Mouse (Mus musculus): Measurements from ENCODE around the gene Ccl7. TPM values are rescaled to one million over a fixed set of nuclear protein-coding genes. Genes with fewer than 3 reads are reported as not detected.

Gene Ccl7
- polyA plus RNA-seq, 1 experiment from 2014 or later = 0.60 TPM

DNA sequence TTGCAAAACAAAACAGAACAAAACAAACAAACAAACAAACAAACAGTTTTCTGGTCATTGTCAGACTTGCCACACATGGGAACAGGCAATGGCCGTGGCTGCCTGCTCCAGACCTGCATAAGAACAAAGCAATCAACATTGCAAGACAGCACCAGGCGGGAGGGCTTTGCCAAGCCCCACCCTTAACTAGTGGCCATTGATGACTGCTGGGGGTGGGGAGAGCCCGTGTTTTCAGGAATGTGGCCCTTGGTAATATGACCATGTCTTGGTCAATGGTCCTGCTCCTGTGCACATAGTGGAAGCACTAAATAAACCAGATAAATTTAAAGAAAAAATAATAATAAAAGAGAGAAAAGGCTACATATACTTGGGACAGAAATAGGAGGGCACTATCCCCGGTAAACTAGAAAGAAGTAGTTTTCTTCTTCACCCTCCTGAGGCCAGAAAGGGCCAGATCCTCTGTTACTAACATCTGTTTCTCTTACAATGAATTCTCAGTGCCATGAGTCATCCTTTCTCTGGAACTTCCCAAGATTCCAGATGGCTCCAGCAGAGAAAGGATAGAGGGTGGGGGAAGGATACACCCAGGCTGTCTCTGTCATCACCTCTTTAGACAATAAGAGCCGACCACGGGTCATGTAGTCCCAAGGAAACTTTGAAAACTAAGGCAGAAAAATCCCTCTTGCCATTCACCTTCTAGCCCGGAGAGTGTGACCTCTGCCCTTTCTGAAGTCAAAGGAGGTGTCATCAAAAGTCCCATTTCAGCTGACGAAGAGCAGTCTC is 33.9 kb upstream of the Ccl7 start:
- 56% methylated on average over 8 of the region's 8 CpGs for WGBS
- Histone ChIP-seq H3K36me3 (ENCODE audit: control insufficient read depth, insufficient read depth, low read length) (no peaks in the 10 kb centered on the region), H3K4me1 (ENCODE audit: control insufficient read depth, insufficient read depth, low read length) (no peaks in the 10 kb centered on the region), H3K9ac (ENCODE audit: low read length) (no peak overlapping the region), H3K9me3 (ENCODE audit: control insufficient read depth, low read length) (no peaks in the 10 kb centered on the region), H3K27me3 (ENCODE audit: control insufficient read depth, insufficient read depth, low read length) (no peaks in the 10 kb centered on the region), H3K4me2 (ENCODE audit: low read depth) (no peak overlapping the region), H3K4me3 (ENCODE audit: low read depth, low read length) (no peak overlapping the region), H3K27ac (ENCODE audit: low read depth, low read length) (no peak overlapping the region)
- no peak for ATAC-seq (ENCODE audit: insufficient read depth, low FRiP score, low TSS enrichment)
- no peak for DNase-seq (ENCODE audit: low spot score)

- no peaks in the 10 kb centered on the region for H3K4me1 ChIP-seq (ENCODE audit: control insufficient read depth, insufficient read depth, low read length)
- no peaks in the 10 kb centered on the region for H3K27me3 ChIP-seq (ENCODE audit: control insufficient read depth, insufficient read depth, low read length)
- H3K36me3 ChIP-seq (ENCODE audit: control insufficient read depth, insufficient read depth, low read length) = no peaks in the 10 kb centered on the region
- H3K4me3 ChIP-seq (ENCODE audit: low read depth, low read length) = no peak overlapping the region
- H3K9me3 ChIP-seq (ENCODE audit: control insufficient read depth, low read length) = no peaks in the 10 kb centered on the region
- no peak overlapping the region for H3K9ac ChIP-seq (ENCODE audit: low read length)
- H3K27ac ChIP-seq (ENCODE audit: low read depth, low read length) = no peak overlapping the region
- H3K4me2 ChIP-seq (ENCODE audit: low read depth) = no peak overlapping the region
- no peak for ATAC-seq (ENCODE audit: insufficient read depth, low FRiP score, low TSS enrichment)
- WGBS = 50% methylated on average over 1 of the region's 1 CpGs
- DNase-seq (ENCODE audit: low spot score) = no peak
These were observed 31.8 kb upstream of the Ccl7 start for GRCm38 (mm10) chr11:82013756-82014155.

DNA sequence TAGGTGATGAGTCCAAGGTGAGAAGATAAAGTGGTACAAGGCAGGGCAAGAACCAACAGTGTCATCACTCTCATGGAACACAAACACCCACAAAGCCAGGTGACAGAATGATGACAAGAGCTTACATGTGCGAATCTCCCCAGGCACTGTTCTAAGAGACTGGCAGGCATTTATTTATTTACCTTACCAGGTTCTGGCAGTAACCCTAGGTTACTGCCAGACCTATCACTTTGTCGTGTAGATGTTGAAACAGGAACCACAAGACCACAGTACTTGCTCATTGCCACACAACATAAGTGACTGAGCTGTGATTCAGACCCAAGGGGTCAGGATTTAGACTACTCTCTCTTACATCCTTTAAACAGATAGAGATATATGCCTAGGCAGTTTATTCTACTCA is 30.4 kb upstream of the Ccl7 start:
- ATAC-seq (ENCODE audit: insufficient read depth, low FRiP score, low TSS enrichment) (no peak), DNase-seq (ENCODE audit: low spot score) (no peak)
- 74% methylated on average over 2 of the region's 2 CpGs for WGBS
- Histone ChIP-seq H3K9ac (ENCODE audit: low read length) (no peak overlapping the region), H3K36me3 (ENCODE audit: control insufficient read depth, insufficient read depth, low read length) (no peaks in the 10 kb centered on the region), H3K4me1 (ENCODE audit: control insufficient read depth, insufficient read depth, low read length) (no peaks in the 10 kb centered on the region), H3K4me3 (ENCODE audit: low read depth, low read length) (no peak overlapping the region), H3K27me3 (ENCODE audit: control insufficient read depth, insufficient read depth, low read length) (no peaks in the 10 kb centered on the region), H3K27ac (ENCODE audit: low read depth, low read length) (no peak overlapping the region), H3K9me3 (ENCODE audit: control insufficient read depth, low read length) (no peaks in the 10 kb centered on the region), H3K4me2 (ENCODE audit: low read depth) (no peak overlapping the region)

DNA sequence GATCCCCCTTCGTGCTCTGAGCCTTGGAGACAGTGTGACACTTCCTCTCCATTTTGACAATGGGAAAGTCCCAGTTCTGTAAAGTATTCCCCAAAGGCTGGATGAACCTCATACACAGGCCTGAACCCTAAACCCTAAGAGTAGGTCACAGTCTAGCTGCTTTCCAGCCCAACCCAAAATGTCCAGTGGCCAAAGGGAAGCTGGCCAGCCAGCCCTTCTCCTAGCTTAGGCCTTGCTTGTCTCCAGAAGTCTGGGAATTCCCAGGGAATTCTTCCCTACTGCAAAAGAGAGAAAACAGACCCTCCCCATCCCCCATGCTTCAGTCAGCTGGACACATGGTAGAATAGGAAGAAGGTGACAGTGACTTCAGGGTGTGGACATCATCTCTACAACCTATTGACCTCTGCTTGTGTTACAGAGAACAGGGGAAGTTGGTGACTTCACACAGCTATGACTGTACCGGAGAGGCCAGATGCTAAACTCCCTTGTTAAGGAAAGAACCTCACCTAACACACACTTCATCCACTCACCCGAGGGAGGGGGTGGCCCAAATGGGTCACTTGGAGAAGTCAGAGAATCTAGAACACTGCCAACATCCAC is 29.2 kb upstream of the Ccl7 start:
- no peaks in the 10 kb centered on the region for H3K36me3 ChIP-seq (ENCODE audit: control insufficient read depth, insufficient read depth, low read length)
- H3K27me3 ChIP-seq (ENCODE audit: control insufficient read depth, insufficient read depth, low read length) = no peaks in the 10 kb centered on the region
- no peak overlapping the region for H3K4me3 ChIP-seq (ENCODE audit: low read depth, low read length)
- H3K9ac ChIP-seq (ENCODE audit: low read length) = no peak overlapping the region
- 79% methylated on average over 3 of the region's 3 CpGs for WGBS
- DNase-seq (ENCODE audit: low spot score) = no peak
- H3K4me1 ChIP-seq (ENCODE audit: control insufficient read depth, insufficient read depth, low read length) = no peaks in the 10 kb centered on the region
- no peaks in the 10 kb centered on the region for H3K9me3 ChIP-seq (ENCODE audit: control insufficient read depth, low read length)
- no peak overlapping the region for H3K4me2 ChIP-seq (ENCODE audit: low read depth)
- no peak overlapping the region for H3K27ac ChIP-seq (ENCODE audit: low read depth, low read length)
- ATAC-seq (ENCODE audit: insufficient read depth, low FRiP score, low TSS enrichment) = no peak

DNA sequence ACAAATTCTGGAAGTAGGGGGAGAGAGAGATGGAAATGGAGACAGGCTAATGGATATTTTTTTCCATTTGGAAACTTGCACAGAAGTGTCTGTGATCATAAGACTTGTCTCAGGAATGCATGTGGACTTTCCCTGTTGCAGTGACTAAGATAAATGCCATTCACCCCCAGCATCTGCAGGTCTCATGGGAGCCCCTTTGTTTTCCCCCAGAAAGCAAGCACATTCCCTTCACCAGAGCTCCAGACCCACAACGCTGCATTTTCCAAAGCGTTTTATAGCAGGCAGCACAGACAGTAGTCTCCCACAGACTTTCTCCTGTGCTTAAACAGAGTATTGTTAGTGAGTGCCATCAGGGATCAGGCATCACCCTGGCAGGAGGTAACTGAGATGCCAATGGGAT is 26.1 kb upstream of the Ccl7 start:
- no peaks in the 10 kb centered on the region for H3K4me1 ChIP-seq (ENCODE audit: control insufficient read depth, insufficient read depth, low read length)
- no peaks in the 10 kb centered on the region for H3K27me3 ChIP-seq (ENCODE audit: control insufficient read depth, insufficient read depth, low read length)
- DNase-seq (ENCODE audit: low spot score) (no peak), ATAC-seq (ENCODE audit: insufficient read depth, low FRiP score, low TSS enrichment) (no peak)
- WGBS = 37% methylated on average over 2 of the region's 2 CpGs
- no peak overlapping the region for H3K9ac ChIP-seq (ENCODE audit: low read length)
- no peaks in the 10 kb centered on the region for H3K9me3 ChIP-seq (ENCODE audit: control insufficient read depth, low read length)
- no peaks in the 10 kb centered on the region for H3K36me3 ChIP-seq (ENCODE audit: control insufficient read depth, insufficient read depth, low read length)
- no peak overlapping the region for H3K4me3 ChIP-seq (ENCODE audit: low read depth, low read length)
- no peak overlapping the region for H3K27ac ChIP-seq (ENCODE audit: low read depth, low read length)
- no peak overlapping the region for H3K4me2 ChIP-seq (ENCODE audit: low read depth)

DNA sequence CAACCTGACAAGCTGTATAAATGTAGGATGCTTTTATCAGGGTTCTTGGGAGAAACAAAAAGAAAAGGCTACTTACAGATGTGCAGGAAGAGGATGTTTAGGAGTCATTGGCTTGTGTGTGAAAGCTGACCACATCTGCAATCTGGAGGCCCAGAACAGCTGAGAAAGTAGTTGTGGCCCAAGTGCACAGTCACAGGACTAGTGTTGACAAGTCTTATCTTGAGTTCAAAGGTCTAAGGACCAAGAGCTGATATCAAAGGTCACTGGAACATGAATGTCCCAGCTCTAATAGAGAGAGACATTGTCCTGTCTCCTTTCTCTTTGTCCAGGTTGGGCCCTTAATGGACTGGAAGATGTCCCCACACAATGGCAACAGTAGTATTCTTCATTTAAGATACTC is 25.7 kb upstream of the Ccl7 start:
- H3K9ac ChIP-seq (ENCODE audit: low read length) = no peak overlapping the region
- H3K4me3 ChIP-seq (ENCODE audit: low read depth, low read length) = no peak overlapping the region
- H3K27ac ChIP-seq (ENCODE audit: low read depth, low read length) = no peak overlapping the region
- no peaks in the 10 kb centered on the region for H3K4me1 ChIP-seq (ENCODE audit: control insufficient read depth, insufficient read depth, low read length)
- H3K27me3 ChIP-seq (ENCODE audit: control insufficient read depth, insufficient read depth, low read length) = no peaks in the 10 kb centered on the region
- DNase-seq (ENCODE audit: low spot score) (no peak), ATAC-seq (ENCODE audit: insufficient read depth, low FRiP score, low TSS enrichment) (no peak)
- H3K9me3 ChIP-seq (ENCODE audit: control insufficient read depth, low read length) = no peaks in the 10 kb centered on the region
- H3K36me3 ChIP-seq (ENCODE audit: control insufficient read depth, insufficient read depth, low read length) = no peaks in the 10 kb centered on the region
- H3K4me2 ChIP-seq (ENCODE audit: low read depth) = no peak overlapping the region

GRCm38 (mm10) chr11:82021406-82021805 is 24.1 kb upstream of the Ccl7 start:
- Histone ChIP-seq H3K27ac (ENCODE audit: low read depth, low read length) (no peak overlapping the region), H3K9me3 (ENCODE audit: control insufficient read depth, low read length) (no peaks in the 10 kb centered on the region), H3K4me1 (ENCODE audit: control insufficient read depth, insufficient read depth, low read length) (no peaks in the 10 kb centered on the region), H3K4me2 (ENCODE audit: low read depth) (no peak overlapping the region), H3K27me3 (ENCODE audit: control insufficient read depth, insufficient read depth, low read length) (no peaks in the 10 kb centered on the region), H3K36me3 (ENCODE audit: control insufficient read depth, insufficient read depth, low read length) (no peaks in the 10 kb centered on the region), H3K9ac (ENCODE audit: low read length) (no peak overlapping the region), H3K4me3 (ENCODE audit: low read depth, low read length) (no peak overlapping the region)
- WGBS = 82% methylated on average over 3 of the region's 3 CpGs
- ATAC-seq (ENCODE audit: insufficient read depth, low FRiP score, low TSS enrichment) (no peak), DNase-seq (ENCODE audit: low spot score) (no peak)

- 89% methylated on average over 6 of the region's 6 CpGs for WGBS
- Histone ChIP-seq H3K27ac (ENCODE audit: low read depth, low read length) (no peak overlapping the region), H3K27me3 (ENCODE audit: control insufficient read depth, insufficient read depth, low read length) (no peaks in the 10 kb centered on the region), H3K9ac (ENCODE audit: low read length) (no peak overlapping the region), H3K4me2 (ENCODE audit: low read depth) (no peak overlapping the region), H3K9me3 (ENCODE audit: control insufficient read depth, low read length) (no peaks in the 10 kb centered on the region), H3K4me3 (ENCODE audit: low read depth, low read length) (no peak overlapping the region), H3K36me3 (ENCODE audit: control insufficient read depth, insufficient read depth, low read length) (no peaks in the 10 kb centered on the region), H3K4me1 (ENCODE audit: control insufficient read depth, insufficient read depth, low read length) (no peaks in the 10 kb centered on the region)
- no peak for DNase-seq (ENCODE audit: low spot score)
- no peak for ATAC-seq (ENCODE audit: insufficient read depth, low FRiP score, low TSS enrichment)
These were observed 22.9 kb upstream of the Ccl7 start for GRCm38 (mm10) chr11:82022504-82023056.

DNA sequence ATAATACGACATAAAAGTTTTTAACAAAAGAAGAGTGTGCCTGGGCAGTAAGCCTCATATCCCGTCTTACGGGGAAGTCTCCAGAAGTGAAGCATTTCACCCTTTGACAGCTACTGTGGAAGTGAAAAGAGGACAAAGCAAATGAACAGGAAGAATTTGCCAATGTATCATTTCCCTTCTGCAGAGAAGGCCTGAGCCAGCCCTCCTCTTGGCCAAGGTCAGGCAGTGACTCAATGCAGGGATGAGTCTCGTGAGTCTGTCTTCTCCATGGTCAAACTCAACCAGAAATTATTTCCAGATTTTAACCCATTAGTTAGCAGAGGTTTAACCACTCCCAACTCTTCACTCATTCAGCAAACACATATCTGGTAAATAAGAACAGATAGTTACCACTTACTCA is 21.7 kb upstream of the Ccl7 start:
- Histone ChIP-seq H3K4me2 (ENCODE audit: low read depth) (no peak overlapping the region), H3K9ac (ENCODE audit: low read length) (no peak overlapping the region), H3K27me3 (ENCODE audit: control insufficient read depth, insufficient read depth, low read length) (no peaks in the 10 kb centered on the region), H3K27ac (ENCODE audit: low read depth, low read length) (no peak overlapping the region), H3K4me3 (ENCODE audit: low read depth, low read length) (no peak overlapping the region), H3K9me3 (ENCODE audit: control insufficient read depth, low read length) (no peaks in the 10 kb centered on the region), H3K36me3 (ENCODE audit: control insufficient read depth, insufficient read depth, low read length) (no peaks in the 10 kb centered on the region), H3K4me1 (ENCODE audit: control insufficient read depth, insufficient read depth, low read length) (no peaks in the 10 kb centered on the region)
- ATAC-seq (ENCODE audit: insufficient read depth, low FRiP score, low TSS enrichment) (no peak), DNase-seq (ENCODE audit: low spot score) (no peak)
- 87% methylated on average over 4 of the region's 4 CpGs for WGBS

Data from neural tube, embryonic 11.5 days (tissue).